Mouse (Mus musculus): ENCODE data around the gene Cds1. TPM values are rescaled to one million over a fixed set of nuclear protein-coding genes. Genes with fewer than 3 reads are reported as not detected.

Gene Cds1
- 3.6 and 5.3 TPM in 2 replicates for total RNA-seq (2017)

DNA sequence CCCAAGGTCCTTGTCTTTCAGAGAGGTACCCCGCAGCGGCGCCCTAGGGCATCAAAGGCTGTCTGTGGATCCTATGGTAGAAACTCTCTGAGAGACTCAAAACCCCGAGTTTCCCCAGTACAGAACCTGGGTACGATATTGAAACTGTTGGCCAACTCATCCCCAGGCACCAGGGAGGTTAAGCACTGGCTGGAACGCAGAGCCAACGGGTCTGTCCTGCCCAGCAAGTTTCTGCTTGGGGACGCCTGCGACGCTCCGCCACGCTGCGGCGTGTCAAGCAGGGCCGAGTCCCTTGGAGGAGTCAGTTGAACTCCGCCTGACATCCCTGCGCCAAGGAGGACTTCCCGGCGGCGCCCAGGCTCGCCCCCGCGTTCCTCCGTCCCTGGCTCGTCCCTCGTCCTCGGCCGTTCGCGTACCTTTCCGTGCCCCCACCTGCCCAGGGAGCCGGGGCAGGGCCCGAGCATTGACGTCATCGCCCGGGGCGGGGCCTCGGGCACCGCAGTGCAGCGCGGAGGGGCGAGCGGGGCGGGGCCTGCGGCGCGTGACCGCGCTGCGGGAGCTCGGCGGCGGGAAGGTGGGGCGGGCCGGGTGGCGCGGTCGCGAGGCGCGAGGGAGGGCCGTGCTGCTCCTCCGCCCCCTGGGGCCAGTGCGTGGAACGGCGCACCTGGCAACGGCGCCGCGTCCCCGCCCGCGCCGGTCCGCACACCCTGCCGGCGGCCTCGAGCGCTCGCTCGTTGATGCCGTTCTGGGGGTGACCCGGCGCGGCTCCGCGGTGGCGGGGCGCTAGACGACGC, at the start of gene Cds1:
TSS of gene Cds1 (plus strand) at position 577 of the 794 bp plus-strand sequence.
- ATAC-seq (replicated peaks; ENCODE audit: low read depth, poor library complexity, severe bottlenecking), result peak; percentile 39

DNA sequence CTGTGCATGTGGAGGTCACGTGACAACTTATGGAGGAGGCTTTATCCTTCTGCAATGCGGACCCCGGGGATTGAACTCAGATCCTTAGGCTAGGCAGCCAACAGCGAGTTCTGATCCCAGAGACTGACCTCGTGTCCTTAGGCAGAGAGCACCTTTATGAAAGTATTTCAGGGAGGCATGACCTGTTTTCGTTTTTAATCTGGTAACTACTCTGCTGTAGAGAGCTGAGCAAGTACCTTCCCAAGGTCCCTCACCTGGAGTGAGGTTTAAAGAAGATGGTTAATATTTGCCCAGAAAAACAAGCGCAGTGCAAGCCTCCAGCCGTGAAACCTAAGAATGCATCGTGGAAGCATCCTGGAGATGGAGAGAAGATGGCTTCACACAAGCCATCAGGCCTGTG, 40.7 kb upstream of the Cds1 start:
- no peak for ATAC-seq (replicated peaks; ENCODE audit: low read depth, poor library complexity, severe bottlenecking)

DNA sequence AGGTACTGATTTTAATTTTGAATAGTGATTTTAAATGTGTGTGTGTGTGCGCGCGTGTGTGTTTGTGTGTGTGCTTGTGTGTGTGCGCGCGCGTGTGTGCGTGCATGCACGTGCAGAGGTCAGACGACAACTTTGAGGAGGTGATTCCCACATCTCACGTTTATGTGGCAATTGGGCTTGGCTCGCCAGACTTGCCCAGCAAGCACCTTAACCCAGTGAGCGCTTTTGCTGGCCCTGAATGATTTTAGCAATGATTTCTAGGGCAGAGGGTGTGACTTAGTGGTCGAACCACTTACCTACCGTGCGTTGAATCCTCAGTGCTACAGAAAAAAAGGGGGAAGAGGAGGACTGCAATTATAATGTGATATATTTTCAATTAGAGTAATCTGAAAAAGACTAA, 40.2 kb upstream of the Cds1 start:
- ATAC-seq (replicated peaks; ENCODE audit: low read depth, poor library complexity, severe bottlenecking), result no peak

DNA sequence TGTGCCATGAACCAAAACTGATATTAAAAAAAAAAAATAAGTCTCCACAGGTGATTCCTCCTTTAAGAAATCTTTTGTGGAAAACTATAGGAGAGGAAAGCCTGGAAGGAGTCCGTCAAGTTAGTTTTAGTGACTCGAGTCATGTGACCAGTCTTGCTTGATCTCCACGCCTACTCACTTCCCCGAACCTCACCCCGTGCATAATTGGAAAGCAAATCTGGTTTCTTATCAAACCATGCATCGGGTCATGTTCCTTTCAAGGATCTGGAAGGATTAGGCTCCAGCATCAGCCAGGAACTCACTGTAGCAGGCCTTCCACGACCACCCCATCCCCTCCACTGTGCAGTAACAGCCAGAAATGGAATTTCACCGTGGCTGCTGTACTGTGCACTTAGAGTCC, 39.2 kb upstream of the Cds1 start:
- ATAC-seq (replicated peaks; ENCODE audit: low read depth, poor library complexity, severe bottlenecking), result no peak

GRCm38 (mm10) chr5:101726371-101726770, 38.6 kb upstream of the Cds1 start:
- no peak for ATAC-seq (replicated peaks; ENCODE audit: low read depth, poor library complexity, severe bottlenecking)

- no peak for ATAC-seq (replicated peaks; ENCODE audit: low read depth, poor library complexity, severe bottlenecking)
These were observed 36.5 kb upstream of the Cds1 start for GRCm38 (mm10) chr5:101728304-101728905.

GRCm38 (mm10) chr5:101737341-101737740, 27.6 kb upstream of the Cds1 start:
- no peak for ATAC-seq (replicated peaks; ENCODE audit: low read depth, poor library complexity, severe bottlenecking)

DNA sequence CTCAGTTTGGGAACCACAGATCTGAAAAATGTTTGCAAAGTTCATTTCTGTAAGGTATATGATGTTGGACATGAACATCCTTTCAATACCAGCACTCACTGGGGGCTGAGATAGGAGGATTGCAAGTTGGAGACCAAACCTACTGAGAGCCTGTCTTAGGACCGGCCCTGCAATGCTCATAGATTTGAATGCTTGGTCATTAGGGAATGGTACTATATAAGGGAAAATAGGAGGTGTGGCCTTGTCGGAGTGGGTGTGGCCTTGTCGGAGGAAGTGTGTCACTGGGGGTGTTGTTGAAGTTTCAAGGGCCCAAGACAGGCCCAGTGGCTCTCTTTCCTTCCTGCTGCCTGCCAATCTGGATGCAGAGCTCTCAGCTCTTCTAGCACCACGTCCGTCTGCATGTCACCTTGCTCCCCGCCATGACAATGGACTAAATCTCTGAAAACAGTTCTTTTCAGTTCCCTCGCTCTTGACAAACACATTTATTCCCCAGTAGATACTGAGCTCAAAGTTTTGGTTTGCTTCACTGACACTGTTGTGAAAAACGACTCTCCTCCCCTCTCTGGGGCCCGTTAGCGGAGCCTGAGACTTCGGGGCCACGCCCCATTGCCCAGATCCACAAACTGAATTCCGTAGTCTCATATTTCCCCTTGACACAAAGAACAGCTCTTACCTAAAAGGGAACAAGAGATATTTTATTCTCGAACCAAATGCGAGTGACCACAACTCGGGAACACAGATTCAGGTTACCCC, 24.3 kb upstream of the Cds1 start:
- ATAC-seq (replicated peaks; ENCODE audit: low read depth, poor library complexity, severe bottlenecking), result no peak

- no peak for ATAC-seq (replicated peaks; ENCODE audit: low read depth, poor library complexity, severe bottlenecking)
These were observed 23.7 kb upstream of the Cds1 start for GRCm38 (mm10) chr5:101741224-101741591.

DNA sequence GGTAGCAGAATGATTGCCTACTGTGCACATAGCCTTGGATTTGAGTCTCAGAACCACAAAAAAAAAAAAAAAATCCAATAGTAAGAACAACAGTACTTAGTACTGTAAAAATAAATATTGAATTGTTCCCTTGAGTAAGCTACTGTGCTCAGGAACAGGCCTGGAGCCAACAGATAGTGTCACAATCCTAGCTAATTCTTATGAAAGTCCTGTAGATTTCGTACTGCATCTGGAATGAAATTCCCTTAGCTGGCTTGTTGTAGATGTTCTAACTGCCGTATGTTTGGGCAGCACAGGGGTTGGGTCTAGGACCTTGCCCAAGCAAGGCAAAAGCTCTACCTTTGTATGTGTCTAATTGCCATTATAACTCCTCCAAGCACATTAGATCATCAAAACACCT, 22.9 kb upstream of the Cds1 start:
- ATAC-seq (replicated peaks; ENCODE audit: low read depth, poor library complexity, severe bottlenecking), result no peak

DNA sequence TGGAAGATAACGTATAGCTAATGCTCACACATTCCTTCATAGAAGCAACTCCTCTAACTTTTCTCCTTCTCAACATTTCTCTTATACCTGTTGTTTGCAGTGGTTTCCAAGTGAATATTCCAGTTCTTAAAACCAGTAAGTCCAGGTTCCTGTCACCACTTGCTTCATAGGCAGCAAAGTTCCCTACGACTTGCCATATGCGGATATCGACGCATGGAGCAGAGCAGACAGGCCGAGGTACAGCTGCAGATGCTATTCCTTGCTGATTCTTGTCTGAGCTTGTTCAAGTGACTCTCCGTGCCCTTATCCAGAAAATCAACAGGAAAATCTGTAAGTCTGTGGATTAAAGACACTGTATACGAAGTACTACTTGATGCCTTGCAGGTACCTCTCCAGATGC, 22.5 kb upstream of the Cds1 start:
- no peak for ATAC-seq (replicated peaks; ENCODE audit: low read depth, poor library complexity, severe bottlenecking)

DNA sequence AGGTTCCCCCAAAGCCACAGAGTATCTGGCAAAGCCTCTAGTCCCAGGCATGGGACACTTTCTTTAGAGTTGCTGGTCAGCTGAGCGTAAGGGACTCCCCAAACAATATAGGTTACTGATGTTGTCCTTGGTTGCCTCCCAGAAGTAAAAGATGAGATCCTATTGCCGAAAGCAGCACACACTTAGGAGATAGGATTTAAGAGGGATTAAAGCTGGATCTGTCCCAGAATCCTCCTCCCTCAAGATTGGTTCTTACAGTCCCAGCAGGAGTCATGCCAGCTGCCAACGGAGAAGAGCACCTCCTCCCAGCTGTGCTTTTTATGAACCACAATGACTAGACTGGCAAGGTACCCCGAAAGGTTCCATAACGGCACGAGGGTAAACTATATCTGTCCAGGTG, 20.0 kb upstream of the Cds1 start:
- no peak for ATAC-seq (replicated peaks; ENCODE audit: low read depth, poor library complexity, severe bottlenecking)

GRCm38 (mm10) chr5:101753680-101754079, 11.2 kb upstream of the Cds1 start:
- peak; percentile 99 for ATAC-seq (replicated peaks; ENCODE audit: low read depth, poor library complexity, severe bottlenecking)

GRCm38 (mm10) chr5:101757669-101758068, 7.3 kb upstream of the Cds1 start:
- no peak for ATAC-seq (replicated peaks; ENCODE audit: low read depth, poor library complexity, severe bottlenecking)

DNA sequence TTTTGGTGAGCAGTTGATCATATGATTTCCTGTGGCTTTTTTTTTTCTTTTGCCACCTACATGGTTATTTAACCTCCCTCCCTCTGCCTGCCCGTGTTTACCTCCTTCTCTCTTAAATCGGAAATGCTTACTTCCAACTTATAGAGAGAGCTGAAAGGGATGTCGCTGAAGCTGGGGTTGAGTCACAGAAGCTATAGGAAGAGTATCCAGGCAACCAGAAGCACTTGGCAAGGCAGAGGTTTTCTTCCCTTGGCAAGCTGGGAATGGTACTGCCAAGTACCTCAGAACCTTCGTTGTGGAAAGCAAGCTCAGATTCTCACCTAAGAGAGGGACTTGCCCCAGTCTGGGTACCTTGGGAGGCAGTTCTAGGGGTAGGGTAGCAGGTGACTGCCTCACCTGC, 3.2 kb upstream of the Cds1 start:
- no peak for ATAC-seq (replicated peaks; ENCODE audit: low read depth, poor library complexity, severe bottlenecking)

- ATAC-seq (replicated peaks; ENCODE audit: low read depth, poor library complexity, severe bottlenecking), result no peak
These were observed 1.4 kb upstream of the Cds1 start for GRCm38 (mm10) chr5:101763571-101763970.

- ATAC-seq (replicated peaks; ENCODE audit: low read depth, poor library complexity, severe bottlenecking), result peak; percentile 13
These were observed 516 bp downstream of the Cds1 start for GRCm38 (mm10) chr5:101765390-101765901.

DNA sequence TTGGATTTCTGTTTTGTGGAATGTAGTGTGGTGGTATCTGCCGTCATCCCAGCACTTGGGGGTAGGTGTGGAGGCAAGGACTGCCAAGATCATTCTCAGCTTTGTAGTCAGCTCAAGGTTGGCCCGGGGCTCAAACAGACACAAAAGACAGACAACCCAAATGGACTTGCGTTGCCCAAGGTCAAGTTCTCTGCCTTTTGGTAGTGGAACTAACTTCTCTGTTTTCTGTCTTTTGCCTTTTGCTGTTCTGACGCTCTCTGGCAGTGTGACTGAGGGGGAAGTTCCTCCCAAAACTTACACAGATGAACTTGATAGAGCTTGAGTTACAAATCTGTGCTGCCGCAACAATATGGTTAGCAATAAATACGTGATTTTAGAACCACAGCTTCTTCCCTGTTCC, 1.3 kb downstream of the Cds1 start:
- peak; percentile 57 for ATAC-seq (replicated peaks; ENCODE audit: low read depth, poor library complexity, severe bottlenecking)

DNA sequence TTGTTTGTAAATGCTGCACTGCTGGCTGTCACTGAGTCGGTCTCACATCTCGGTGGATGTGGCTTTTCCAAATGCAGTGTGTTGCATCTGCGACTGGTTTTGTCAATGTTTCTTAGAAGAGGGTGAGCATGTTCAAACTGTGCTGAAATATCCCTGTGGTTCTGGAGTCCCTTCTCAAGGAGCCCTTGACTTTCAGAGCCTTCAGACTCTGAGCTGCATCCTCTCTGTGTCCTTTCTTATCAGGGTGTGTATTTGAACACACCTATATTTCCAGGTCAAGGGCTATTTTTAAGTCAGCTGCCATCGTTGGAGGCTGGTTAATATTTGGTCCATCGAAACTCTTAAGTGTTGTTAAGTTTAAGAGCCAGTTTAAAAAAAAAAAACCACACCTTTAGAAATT, 2.2 kb downstream of the Cds1 start:
- ATAC-seq (replicated peaks; ENCODE audit: low read depth, poor library complexity, severe bottlenecking), result no peak

- no peak for ATAC-seq (replicated peaks; ENCODE audit: low read depth, poor library complexity, severe bottlenecking)
These were observed 2.6 kb downstream of the Cds1 start for GRCm38 (mm10) chr5:101767486-101767885.

DNA sequence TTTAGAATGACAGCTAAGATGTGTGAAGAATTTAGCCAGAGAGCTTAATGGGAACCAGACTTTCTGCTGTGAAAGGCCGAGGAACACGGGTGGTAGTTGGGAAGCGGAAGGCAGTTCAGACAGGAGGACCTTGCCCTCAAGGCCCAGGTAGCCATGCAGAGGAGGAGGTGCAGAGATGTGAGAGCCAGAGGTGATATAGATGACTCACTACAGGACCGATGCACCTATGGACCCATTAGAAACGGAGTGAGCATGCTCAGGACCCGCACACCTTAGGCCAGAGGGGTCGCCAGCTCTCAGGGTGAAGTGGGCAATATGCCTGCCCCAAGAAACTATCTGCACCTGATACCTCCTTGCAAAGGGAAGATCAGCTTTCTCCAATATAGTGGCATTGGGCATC, 3.6 kb downstream of the Cds1 start:
- ATAC-seq (replicated peaks; ENCODE audit: low read depth, poor library complexity, severe bottlenecking), result no peak

Measured in common myeloid progenitor, adult 5-6 weeks (primary cell).